Mouse (Mus musculus): ENCODE data around the gene Net1.
A peak's percentile ranks its signal among the peaks of the same experiment; 100 is the strongest.
"Not testable (repeated sequence)": the region's sequence is repeated elsewhere in the genome, so short reads cannot be mapped to it uniquely, and the experiment has no call there.

Gene Net1

DNA sequence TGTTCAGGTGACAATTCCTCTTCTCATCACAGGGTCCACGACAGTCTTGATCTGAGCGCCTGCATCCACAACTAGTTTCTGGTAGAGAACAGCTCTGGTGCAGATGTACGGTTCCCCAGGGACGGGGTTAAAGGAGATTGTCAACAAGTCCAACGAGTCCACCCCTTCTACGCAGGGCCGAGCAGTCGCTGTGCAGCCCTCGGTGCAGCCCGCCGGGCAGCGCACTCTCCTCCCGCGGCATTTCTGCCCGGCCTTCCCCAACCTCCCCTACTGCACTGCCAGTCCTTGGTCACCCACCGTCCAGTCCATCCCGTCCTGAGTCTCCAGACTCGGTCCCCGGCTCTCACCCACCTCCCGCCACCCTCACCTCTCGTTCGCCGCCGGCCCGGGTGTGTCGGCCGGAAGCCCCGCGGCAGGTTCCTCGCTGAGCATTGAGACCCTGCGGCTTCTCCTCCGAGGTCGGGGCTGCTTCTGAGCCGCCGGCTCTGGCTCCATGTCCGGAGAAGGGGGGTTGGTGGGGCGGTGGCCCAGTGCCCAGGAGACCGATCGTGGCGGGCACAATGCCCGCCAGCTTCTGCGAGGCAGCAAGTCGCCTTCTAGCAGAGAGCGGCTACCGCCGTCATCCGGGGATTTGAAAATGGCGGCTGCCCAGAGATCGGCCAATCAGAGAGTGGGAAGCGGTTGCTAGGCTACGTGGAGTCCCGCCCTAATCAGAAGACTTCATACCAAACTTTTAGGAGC is at the start of gene Net1, which contains the start of gene Tubal3:
Net1 (minus strand) TSS at position 650 of the 741 bp plus-strand sequence.
Tubal3 (plus strand) TSS at position 704 of the 741 bp plus-strand sequence.
- peak; percentile 89 for DNase-seq (ENCODE audit: low spot score)

DNA sequence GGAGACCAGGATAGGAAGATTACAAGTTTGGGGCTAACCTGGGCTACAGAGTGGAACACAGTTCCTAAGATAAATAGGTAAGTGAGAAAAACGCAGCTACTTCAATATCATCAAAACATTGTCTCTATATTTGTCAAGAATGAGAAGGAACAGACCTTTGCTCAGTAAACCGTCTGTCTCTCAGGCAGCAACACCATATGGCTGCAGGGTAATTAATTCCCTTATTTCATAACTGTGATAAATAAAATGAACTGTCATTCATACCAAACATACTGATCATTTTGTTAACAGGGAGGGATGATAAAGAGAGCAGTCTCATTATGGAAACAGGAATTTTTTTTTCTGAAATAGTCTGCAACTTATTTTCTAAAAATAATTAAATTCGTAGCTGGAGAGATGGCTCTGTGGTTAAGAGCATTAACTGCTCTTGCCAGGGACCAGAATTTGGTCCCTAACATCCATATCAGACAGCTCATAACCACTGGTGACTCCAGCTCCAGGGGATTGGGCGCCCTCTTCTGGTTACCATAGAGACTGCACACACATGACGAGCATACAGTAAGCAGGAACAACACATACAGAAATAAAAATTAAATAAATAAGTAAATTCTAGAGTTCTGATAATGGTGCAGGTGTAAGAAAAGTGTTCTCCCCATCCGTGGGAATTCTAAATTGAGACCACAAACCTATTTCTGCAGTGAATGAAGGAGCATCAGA is 33.3 kb upstream of the Net1 start:
- DNase-seq (ENCODE audit: low spot score) = no peak

DNA sequence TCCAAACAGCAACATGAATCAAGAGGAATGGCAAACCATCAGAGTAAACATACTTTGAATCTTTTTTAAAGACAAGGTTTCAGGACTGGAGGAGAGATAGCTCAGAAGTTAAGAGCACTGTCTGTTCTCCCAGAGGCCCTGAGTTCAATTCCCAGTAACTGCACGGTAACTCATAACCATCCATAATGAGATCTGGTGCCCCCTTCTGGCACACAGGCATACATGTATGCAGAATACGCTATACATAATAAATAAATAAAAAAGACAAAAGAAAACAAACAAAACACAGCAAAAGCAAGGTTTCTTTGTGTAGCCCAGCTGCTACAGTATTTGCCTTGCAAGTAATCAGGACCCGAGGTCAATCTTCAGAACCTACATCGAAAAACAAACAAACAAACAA is 31.5 kb upstream of the Net1 start:
- no peak for DNase-seq (ENCODE audit: low spot score)

DNA sequence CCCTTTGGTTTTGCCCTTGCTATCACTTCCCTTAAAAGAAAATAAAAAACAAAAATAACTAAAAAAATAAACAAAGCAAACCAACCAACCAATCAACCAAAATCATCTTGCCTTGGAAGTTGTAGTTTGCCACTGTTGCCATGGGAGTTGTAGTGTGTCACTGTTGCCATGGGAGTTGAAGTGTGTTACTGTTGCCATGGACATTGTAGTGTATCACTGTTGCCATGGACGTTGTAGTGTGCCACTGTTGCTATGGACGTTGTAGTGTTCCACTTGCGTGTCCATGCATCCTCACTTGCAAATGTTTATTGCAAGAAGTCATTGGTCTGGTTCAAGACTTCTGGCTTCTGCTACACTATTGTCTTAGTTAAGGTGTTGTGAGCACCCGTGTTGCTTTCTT is 29.2 kb upstream of the Net1 start:
- no peak for DNase-seq (ENCODE audit: low spot score)

DNA sequence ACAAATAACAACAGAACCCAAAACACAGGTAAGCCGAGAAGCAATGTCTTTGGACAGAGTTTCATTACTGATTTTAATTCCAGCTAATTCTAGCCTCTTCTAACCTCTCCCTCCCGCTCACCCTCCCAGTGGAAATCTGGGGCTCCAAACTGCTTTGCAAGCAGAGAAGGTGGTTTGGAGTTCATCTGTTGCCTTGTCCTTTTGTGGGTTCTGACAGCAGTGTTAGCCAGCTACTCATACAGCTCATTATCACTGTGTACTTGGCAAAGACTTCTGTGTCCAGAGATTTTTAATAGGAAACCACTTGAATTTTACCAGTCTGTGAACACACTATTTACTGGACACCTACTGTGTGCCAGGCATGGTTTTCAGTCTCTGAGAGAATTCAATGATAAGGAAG is 27.2 kb upstream of the Net1 start, which contains the start of gene Ucn3:
Ucn3 (minus strand) TSS at position 101 of the 400 bp plus-strand sequence.
- no peak for DNase-seq (ENCODE audit: low spot score)

DNA sequence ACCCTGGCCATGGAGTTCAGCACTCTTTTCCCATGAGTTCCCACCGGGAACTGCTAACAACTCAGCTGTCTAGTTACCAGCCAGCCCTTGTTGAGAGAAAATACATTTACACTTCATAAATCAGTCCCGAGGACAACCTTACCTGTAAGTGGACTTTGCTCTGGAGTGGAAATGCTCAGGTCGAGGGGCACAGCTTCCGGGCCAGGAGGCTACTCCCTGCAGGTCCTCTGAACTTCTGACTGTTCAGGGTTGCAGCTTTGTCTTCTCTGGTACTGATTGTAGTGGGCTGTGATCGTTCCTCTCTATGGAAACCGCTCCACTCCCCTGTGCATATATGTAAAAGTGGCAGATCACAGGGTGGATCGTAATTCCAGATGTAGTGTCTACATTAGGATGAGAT is 26.7 kb upstream of the Net1 start:
- DNase-seq (ENCODE audit: low spot score) = no peak

DNA sequence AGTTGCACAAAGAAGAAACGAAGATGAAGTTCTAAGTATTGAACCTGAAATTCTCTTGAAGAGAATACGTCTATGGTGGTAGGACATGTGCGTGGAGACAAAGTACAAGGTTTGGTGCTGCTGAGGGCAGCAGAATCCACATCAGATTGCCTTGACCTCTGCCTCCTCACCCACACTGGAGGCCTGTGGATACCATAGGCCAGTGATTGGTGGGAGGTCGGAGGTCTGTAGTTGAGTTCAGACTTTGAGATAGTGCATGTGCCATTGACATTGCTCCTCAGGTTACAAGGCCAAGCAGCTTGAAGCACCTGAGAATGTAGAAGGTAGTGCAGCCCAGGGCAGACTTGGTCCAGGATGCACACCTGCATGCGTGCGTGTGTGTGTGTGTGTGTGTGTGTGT is 8.0 kb upstream of the Net1 start:
- no peak for DNase-seq (ENCODE audit: low spot score)

DNA sequence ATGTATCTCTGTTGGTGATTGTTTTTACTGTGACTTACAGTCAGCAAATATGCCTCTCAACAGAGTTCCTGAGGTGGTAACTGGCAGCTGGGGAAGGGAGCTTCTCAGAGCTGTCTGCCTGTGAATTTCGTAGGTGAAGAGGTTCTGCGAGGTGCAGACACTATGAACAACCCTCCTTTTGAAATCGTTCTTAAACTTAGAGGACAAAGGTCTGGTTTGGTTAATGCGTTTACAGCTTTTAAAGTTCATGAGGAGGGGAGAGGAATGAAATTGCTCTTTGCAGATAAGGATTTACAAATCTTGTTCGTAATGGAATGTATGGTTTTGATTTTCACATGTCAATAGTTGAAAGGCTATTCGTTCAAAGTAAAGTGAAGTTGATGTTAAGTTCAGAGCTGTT is 7.6 kb upstream of the Net1 start:
- no peak for DNase-seq (ENCODE audit: low spot score)

DNA sequence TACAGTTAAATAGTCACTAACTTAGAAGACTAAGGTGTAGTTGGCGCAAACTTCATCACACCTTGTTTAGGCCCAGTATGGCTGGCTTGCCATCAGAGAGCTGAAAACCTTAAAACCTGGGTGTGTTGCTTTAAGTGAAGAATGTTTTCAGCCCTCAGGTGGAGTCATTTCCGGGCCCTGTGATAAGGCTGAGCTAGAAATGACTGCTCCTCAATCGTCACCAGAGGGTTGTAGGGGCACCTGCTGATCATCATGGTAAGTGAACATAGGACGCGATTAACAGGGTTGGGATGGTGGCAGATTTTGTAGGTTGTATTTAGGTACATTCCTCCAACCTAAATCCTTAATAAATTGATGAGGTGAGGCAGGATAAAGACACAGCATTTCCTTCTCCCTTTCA is 6.5 kb upstream of the Net1 start:
- no peak for DNase-seq (ENCODE audit: low spot score)

DNA sequence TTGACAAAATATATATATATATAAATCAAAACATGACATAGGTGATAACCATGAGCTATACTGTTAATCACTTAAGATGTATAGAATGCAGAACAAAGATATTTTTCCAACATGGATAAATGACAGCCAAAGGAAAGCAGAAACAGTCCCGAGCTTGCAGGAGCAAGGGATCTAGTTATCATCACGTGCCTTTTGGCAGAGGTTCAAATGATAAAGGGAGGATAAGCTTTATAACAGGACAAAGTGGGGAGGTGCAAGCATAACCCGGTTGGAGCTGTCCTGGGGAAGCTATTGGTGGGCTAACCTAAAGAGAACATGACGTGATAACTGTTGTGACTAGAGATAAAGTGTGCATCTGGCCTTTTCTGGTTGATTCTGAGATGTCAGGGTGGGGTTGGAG is 4.5 kb downstream of the Net1 start:
- DNase-seq (ENCODE audit: low spot score) = no peak

DNA sequence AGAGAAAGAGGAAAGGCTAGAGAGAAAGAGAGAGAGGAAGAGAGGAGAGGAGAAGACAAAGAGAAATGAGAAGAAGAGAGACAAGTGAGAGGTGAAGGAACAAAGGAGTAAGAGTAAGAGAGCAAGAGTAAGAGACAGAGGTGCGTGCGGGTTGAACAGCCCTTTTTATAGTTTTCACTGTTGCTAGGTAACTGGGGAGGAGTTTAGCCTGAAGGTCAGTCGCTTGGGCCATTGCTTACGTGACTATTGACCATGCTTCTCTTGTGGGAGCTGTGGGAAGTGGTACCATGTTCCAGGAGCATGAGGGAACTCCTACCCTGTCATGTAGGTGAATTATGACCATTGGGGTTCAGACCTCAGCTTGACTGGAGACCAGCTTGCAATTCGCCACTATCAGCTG is 7.7 kb downstream of the Net1 start:
- no peak for DNase-seq (ENCODE audit: low spot score)

DNA sequence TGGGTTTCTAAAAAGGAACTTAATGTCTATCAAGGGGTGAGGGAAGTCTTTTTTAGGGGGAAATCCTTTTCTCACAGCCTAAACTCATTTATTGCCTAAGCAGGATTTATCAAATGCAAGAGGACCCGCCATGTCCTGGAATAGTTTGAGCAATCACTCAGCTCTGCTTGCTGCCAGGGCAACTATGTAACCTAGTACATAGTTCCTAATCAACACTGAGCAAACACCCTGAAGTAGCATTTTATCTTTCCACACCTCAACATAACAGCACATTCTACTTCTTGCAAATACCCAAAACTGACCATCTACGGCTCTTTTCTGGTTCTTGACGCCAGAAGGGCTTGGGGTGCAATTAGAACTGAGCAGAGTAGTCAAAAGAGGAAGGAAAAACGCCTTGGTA is 9.8 kb downstream of the Net1 start:
- no peak for DNase-seq (ENCODE audit: low spot score)

DNA sequence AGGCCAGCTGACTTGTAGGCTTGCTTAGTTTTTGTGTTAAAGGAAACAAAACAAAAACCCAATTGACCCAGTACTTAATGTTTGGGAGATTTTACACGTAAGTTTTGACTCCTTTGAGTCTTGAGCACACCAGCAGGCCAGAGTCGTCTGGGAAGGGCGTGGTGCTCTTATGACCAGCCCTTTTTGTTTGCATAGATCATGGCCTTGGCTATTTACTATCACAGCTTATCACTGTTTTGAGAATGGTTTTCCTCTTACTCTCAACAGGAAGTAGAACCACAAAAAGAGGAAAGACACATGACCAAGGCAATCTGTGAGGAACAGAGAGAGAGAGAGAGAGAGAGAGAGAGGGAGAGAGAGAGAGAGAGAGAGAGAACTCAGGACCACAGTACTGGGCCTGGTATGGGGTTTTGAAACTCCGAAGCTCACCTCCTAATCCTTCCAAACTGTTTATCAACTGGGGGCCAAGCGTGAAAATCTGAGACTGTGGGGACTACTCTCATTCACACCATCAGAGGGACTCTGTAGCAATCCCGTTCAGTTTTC is 10.8 kb downstream of the Net1 start:
- no peak for DNase-seq (ENCODE audit: low spot score)

DNA sequence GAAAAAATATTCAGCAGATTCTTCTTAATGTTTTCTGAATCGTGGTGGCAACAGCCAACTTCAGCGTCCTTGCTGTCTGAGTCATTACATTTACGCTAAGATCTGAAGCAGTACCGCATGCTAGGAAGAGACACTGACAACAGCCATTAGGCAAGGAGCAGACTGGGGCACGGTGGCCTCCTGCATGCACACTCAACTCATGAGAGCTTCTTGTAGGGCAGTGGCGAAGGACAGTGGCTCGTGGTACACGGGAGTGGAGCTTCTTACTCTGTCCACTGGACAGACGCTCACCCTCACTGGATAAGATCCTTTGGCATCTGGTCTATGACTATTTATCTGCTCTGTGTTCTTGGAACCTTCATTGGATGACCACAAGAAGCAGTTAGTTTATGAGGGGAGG is 18.7 kb downstream of the Net1 start:
- no peak for DNase-seq (ENCODE audit: low spot score)

DNA sequence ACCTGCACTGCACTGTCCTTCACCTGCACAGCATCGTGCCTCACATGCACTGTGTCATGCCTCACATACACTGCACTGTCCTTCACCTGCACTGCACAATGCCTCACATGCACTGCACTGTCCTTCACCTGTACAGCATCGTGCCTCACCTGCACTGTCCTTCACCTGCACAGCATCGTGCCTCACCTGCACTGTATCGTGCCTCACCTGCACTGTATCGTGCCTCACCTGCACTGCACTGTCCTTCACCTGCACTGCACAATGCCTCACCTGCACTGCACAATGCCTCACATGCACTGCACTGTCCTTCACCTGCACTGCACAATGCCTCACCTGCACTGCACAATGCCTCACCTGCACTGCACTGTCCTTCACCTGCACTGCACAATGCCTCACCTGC is 19.8 kb downstream of the Net1 start:
- DNase-seq (ENCODE audit: low spot score) = not testable (repeated sequence)

DNA sequence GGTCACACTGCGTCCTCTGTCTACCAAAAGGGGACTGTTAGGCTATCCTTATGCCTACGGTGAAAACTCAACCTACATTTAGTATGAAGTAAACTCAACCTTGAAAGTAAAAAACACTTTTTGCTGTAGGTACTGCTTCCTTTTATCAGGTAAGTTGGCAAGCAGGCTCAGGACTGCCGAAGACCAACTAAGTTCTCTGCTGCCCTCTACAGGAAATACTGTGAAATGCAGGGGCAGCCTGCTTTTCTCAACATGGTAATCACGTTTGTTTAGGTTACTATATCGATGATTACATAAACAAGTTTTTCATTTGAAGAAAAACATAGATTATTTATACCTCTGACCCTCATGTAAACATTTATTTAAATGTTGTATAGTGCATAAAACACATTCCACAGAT is 21.1 kb downstream of the Net1 start:
- DNase-seq (ENCODE audit: low spot score) = peak; percentile 59

DNA sequence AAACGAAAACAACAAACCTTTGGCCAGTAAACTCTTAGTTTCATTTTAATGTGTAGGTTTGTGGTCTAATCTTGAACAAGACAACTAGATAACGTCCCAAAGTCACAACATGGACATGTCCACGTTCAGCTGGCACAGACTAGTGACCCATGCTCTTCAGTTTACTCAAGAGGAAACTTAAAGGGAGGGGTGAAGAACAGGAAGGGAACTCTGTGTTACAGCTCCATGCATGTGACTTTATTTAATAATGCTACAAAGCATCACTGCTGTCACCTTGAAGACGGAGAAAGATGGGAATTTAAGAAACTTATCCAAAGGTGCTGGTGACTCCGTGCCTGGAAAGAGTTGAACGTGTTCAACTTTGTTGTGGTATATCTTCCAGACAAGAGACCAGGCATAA is 22.0 kb downstream of the Net1 start:
- no peak for DNase-seq (ENCODE audit: low spot score)

DNA sequence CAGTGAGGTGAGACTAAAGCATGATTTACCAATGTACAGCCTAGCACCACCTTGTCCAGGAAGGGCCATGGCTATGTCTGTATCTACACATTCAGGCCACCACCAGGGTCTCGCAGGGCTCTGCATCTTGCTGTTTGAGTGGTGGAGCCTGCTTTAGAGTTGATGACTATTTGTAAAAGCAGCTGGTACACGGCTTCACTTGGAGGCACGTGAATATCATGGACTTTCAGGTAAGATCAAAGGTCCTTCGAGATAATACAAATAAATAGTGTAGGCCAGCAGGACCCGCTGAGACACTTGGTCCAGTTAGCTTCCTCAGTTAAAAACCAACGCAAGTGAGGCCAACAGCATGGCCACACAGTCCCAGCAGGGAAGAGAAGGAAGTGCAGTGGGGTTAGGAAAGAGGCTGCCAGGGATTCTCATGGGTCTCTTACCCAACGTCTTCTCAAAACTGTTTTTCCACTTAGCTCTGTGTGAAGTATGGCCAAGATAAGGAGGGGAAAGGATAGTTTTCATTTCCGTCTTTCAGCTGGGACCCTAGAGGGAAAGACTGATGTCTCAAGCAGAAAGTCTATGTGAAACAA is 22.5 kb downstream of the Net1 start:
- no peak for DNase-seq (ENCODE audit: low spot score)

DNA sequence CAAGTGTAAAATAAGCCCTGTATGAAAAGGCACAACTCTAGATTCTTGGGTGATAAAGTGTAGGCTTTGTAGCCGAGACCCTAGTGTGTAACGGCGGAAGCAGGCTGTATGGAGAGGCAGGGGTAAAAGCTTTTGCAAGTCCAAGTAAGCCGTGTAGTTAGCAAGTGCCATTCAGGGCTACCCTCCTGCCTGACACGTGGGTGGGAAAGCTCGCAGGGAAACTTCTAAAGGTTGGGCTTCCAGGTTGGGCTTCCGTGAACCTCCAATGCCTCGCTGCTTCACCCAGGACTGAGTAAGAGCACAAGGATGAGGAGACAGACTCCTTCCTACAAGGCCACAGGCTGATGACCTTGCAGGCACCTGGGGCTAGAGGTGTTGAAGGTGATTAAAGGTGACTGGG is 23.5 kb downstream of the Net1 start:
- no peak for DNase-seq (ENCODE audit: low spot score)

DNA sequence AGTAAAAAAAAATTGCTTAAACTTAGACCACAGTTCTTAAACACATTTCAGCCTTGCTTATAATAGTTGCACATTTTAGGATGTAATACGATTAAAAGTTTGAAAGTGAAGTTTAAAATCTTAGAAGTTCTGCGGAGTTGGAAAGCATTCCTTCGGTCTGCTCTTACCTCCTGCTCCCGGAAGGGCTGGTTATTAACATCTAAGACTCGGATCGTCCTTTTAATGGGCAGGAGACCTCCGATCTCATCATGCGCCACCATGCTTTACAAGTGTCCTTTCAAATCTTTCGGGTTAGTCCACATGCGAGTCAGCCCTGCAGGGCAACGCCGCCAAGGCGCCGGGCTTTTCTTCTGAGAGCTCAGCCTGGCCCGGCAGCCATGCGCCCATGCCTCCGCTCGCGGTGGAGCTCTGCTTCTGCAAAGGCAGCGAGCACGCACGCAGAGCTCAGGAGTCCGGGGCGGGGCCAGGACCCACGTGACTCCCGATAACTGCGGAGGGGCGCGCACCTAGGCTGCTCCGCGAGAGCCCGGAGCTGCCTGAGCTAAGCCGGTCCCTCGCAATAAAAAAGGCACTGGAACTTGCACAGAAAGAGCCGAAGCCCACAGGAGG is 24.8 kb downstream of the Net1 start:
- DNase-seq (ENCODE audit: low spot score) = peak; percentile 81

DNA sequence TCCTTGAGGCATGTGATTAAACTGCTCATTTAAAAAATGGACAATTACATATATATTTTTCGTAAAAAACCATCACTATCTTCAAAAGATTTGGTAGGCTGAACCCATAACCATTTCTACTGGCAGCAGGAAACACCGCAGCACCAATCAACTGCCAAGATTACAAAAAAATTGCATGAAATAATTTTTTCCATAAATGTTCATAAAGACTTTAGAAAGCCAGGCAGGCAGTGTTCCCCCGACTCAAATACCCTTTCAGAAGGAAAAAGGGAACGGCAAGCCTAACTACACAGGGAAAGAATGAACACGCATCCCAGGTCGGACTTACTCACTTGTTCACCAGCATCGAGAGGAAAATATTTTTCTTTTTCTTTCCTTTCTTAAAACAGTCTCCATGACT is 25.4 kb downstream of the Net1 start:
- DNase-seq (ENCODE audit: low spot score) = no peak

DNA sequence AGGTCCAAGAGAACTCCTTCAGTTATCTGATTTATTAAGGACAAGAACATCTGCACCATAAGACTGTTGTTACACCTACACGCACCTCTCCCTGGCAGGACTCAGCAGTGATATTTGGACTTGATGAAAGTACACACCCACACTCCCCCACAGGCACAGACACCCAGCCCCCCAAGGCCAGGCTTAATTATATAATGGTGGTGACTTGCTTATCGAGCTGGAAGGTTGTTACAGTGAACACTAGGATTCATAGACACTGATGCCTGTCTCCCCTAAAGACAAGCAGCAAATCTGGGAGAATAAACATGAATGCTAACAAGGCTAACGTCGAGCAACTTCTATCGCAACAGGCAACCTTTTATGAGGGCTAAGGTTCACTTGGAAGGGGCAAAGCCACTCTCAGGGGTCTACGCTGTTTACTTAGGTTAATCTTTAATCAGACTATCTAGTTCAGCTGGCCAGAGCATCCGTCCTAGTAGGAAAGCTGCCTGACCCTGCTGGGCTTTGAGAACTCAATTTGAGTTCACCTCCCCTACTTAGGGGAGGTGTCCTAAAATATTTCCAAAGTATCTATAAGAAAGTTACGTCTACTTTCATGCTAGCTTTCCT is 26.4 kb downstream of the Net1 start:
- DNase-seq (ENCODE audit: low spot score) = no peak
